Mouse (Mus musculus) heart, embryonic 14.5 days (tissue): ENCODE results near the gene Hmces. TPM values are rescaled to one million over a fixed set of nuclear protein-coding genes. Genes with fewer than 3 reads are reported as not detected.
"Not testable (repeated sequence)": the region's sequence is repeated elsewhere in the genome, so short reads cannot be mapped to it uniquely, and the experiment has no call there.

ENCODE experiments used
- ATAC-seq: fragments of 200-750 bp; cut with Nextera tagmentation; 2 replicates; pipeline ENCODE4 v1.8.0; 2017; ENCODE audit warnings: low read depth, moderate TSS enrichment; ENCODE audit not compliant: insufficient number of reproducible peaks, insufficient read depth, low FRiP score
- H3K27ac ChIP-seq, 2 experiments: fragments of 200-500 bp in 1 of 2; fragments of 300-500 bp in 1 of 2; sonication (generic) in 1 of 2; replicated peaks in 1 of 2; 2 replicates each; pipeline ENCODE4 v1.5.1; 2012 to 2014; ENCODE audit warnings: low read depth in 2 of 2, low read length in 2 of 2, control low read depth in 1 of 2, mild to moderate bottlenecking in 1 of 2, mixed read lengths in 1 of 2; ENCODE audit not compliant: control insufficient read depth in 1 of 2, insufficient read depth in 1 of 2
- H3K27me3 ChIP-seq: fragments of 300-500 bp; sonication (generic); 2 replicates; pipeline ENCODE4 v1.6.1; 2014; ENCODE audit warnings: mild to moderate bottlenecking, low read length, control low read depth; ENCODE audit not compliant: control insufficient read depth, insufficient read depth
- H3K36me3 ChIP-seq: fragments of 300-500 bp; sonication (generic); 2 replicates; pipeline ENCODE4 v1.6.1; 2014; ENCODE audit warnings: mild to moderate bottlenecking, control low read depth, low read length, mixed read lengths; ENCODE audit not compliant: control insufficient read depth, insufficient read depth
- H3K4me1 ChIP-seq, 2 experiments: fragments of 200-500 bp in 1 of 2; fragments of 300-500 bp in 1 of 2; sonication (generic) in 1 of 2; 2 replicates each; pipeline ENCODE4 v1.6.1; 2012 to 2014; ENCODE audit warnings: low read length in 2 of 2, control low read depth in 1 of 2, mixed read lengths in 1 of 2; ENCODE audit not compliant: control insufficient read depth in 2 of 2, insufficient read depth in 2 of 2
- H3K4me2 ChIP-seq: fragments of 300-500 bp; sonication (generic); 2 replicates; pipeline ENCODE4 v1.6.1; 2014; ENCODE audit warnings: mild to moderate bottlenecking, low read length
- H3K4me3 ChIP-seq, 2 experiments: fragments of 200-500 bp in 1 of 2; fragments of 300-500 bp in 1 of 2; sonication (generic) in 1 of 2; 2 replicates each; pipeline ENCODE4 v1.5.1; 2012 to 2014; ENCODE audit warnings: low read length in 2 of 2, mild to moderate bottlenecking in 2 of 2, control low read depth in 1 of 2, low read depth in 1 of 2, moderate library complexity in 1 of 2; ENCODE audit not compliant: control insufficient read depth in 1 of 2, insufficient read depth in 1 of 2
- H3K9ac ChIP-seq: fragments of 300-500 bp; sonication (generic); 2 replicates; pipeline ENCODE4 v1.6.1; 2014; ENCODE audit warnings: mild to moderate bottlenecking, low read length
- H3K9me3 ChIP-seq: fragments of 300-500 bp; sonication (generic); 2 replicates; pipeline ENCODE4 v1.6.1; 2016; ENCODE audit warnings: low read length, control low read depth; ENCODE audit not compliant: control insufficient read depth
- WGBS: fragments of 180-500 bp; shearing (Covaris S2); extraction: QIAGEN DNeasy Blood & Tissue Kit; methylation state at CpG from one replicate; pipeline ENCODE4 v1.1.7; 2014; 5-methylcytosine and 5-hydroxymethylcytosine counted together
- polyA plus RNA-seq: library from polyadenylated mRNA; unstranded; fragments of >200 nt; fragmentation: Nextera tagmentation; extraction: Ambion mirVana; gene quantifications from 2 replicates; pipeline ENCODE4 v1.2.1, GENCODE M21; 2014

Hmces gene
- polyA plus RNA-seq, 1 experiment from 2014 or later: 24.5 TPM

DNA sequence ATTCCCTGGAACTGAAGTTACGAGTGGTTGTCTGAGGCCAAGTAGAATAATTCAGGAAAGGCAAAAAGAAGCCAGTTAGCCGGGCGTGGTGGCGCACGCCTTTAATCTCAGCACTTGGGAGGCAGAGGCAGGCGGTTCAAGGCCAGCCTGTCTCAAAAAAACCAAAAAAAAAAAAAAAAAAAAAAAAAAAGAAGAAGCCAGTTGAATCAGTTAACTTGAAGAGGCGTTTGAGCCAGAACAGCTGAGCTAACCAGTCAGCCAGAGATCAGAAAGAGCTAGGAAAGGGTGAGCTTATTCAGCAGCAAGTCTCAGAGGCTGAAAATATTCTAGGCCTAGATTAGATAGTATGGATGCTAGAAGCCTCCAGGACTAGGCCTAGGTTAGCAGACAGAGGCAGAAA lies 28.4 kb downstream of the Hmces start:
- H3K4me1 ChIP-seq: peaks cover 0 to 4% of the 10 kb centered on the region in 2 experiments; a peak in 1 of 4 replicates
- H3K4me3 ChIP-seq: no peak overlapping the region
- 79% methylated on average over 7 of the region's 7 CpGs for WGBS

GRCm38 (mm10) chr6:87962457-87962856 lies 48.7 kb downstream of the Hmces start:
- not testable (repeated sequence) for H3K9ac ChIP-seq, H3K36me3 ChIP-seq, H3K27ac ChIP-seq, ATAC-seq, H3K4me2 ChIP-seq, H3K27me3 ChIP-seq, H3K4me1 ChIP-seq, H3K4me3 ChIP-seq
- 60% methylated on average over 4 of the region's 4 CpGs for WGBS
- peaks cover 13% of the 10 kb centered on the region for H3K9me3 ChIP-seq

More for the DNA sequence above, 28.4 kb downstream of the Hmces start:
- 0 out of 2 replicates have a peak, but pooled peaks cover under 1% of the 10 kb centered on the region for H3K36me3 ChIP-seq
- H3K9me3 ChIP-seq: no peaks in the 10 kb centered on the region
- H3K27ac ChIP-seq: no peak overlapping the region
- no peak overlapping the region for H3K4me2 ChIP-seq
- no peak overlapping the region for H3K9ac ChIP-seq
- no peak for ATAC-seq
- H3K27me3 ChIP-seq: no peaks in the 10 kb centered on the region

- Histone ChIP-seq H3K9ac (no peak overlapping the region), H3K27me3 (no peaks in the 10 kb centered on the region), H3K4me1 (no peaks in the 10 kb centered on the region), H3K9me3 (no peaks in the 10 kb centered on the region), H3K36me3 (no peaks in the 10 kb centered on the region), H3K27ac (no peak overlapping the region), H3K4me2 (no peak overlapping the region), H3K4me3 (no peak overlapping the region)
- ATAC-seq: no peak
- WGBS: 9% methylated on average over 2 of the region's 2 CpGs
These were observed 56.3 kb downstream of the Hmces start for GRCm38 (mm10) chr6:87970041-87970440.

DNA sequence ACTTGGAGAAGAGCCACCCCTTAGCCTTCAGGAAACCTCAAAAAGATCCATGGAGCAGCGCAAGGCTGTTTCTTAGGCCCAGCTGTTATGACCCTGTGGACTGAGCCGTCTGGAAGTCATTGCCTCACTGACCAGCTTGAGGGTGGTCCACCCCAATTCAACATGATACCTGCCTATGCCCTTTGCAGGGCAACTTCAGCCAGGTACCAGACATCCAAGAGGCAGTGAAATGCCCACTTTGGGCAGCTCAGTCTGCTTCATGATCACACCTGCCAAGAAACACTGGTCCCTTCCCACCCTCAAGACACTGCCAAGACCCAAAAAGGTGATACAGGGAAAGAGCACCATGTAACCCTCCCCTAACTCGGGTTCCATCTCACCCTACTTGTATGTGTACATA lies 66.0 kb downstream of the Hmces start:
- Histone ChIP-seq H3K27me3 (no peaks in the 10 kb centered on the region; the same call in 1 of the 2 replicates), H3K9ac (no peak overlapping the region), H3K9me3 (no peaks in the 10 kb centered on the region), H3K4me3 (no peak overlapping the region), H3K4me1 (peaks cover 6 to 8% of the 10 kb centered on the region in 2 experiments), H3K36me3 (peaks cover 12% of the 10 kb centered on the region), H3K4me2 (peak overlapping the region; percentile 93), H3K27ac (no peak overlapping the region)
- ATAC-seq: no peak
- WGBS: 80% methylated on average over 3 of the region's 3 CpGs

DNA sequence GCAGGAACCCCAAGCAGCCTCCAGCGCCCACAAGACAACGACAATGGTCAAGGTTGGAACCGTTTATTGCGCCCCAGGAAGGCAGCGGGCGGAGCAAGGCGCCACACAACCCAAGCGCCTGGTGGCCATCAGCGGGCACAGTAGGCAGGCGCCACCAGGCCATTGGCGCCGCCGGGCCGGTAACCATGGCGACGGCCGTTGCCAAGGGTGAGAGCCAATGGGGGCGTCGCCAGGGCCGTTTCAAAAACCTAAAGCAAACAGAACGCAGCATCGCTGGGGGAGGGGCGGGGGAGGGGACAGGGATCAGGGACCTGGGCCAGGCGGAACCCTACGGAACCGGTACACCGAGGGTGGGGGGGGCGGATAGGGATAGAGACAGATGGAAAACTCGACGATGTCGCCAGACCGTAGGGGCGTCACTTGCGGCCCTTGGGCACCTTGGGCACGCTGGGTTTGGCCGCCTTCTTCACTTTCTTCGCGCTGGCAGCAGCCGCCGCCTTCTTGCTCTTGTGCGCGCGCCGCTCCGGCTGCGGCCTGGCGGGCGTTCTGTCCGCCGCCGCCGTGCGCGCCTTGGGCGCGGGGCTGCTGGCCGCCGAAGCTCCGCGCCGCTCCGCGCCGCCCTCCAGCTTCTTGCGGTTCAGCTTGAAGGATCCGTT lies 66.8 kb downstream of the Hmces start:
- Histone ChIP-seq H3K36me3 (peaks cover 18% of the 10 kb centered on the region), H3K27ac (peak overlapping the region in 1 of 2 experiments; percentile 63; a peak in 2 of 4 replicates), H3K4me3 (peak overlapping the region; percentile 85 to 93), H3K9ac (peak overlapping the region; percentile 87), H3K9me3 (no peaks in the 10 kb centered on the region), H3K4me1 (peaks cover 6 to 8% of the 10 kb centered on the region in 2 experiments), H3K27me3 (no peaks in the 10 kb centered on the region; the same call in 1 of the 2 replicates), H3K4me2 (peak overlapping the region; percentile 93)
- WGBS: under 1% methylated on average over 62 of the region's 66 CpGs
- peak; percentile 68; the same call in 1 of the 2 replicates for ATAC-seq

DNA sequence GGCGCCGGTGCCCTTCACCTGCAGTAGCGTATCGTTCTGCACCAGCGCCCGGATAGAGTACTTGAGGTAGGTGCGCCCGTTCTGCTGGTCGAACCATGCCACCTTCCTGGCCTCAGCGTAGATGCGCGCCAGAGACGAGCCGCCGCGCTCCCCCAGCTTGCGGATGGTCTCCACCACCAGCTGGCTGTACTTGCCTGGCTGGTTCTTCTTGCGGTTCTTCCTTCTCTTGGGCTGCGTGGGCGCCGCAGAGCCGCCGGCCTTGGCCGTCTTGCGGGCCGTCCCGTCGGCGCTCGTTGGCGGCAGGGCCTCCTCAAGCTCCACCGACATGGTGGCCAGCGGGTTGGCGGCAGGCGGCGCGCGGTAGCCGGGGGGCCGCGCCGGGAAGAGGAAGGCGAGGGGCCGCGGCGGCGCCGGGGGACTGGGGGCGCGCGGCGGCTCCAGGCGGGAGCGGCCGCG lies 67.3 kb downstream of the Hmces start:
- Histone ChIP-seq H3K27ac (peak overlapping the region in 1 of 2 experiments; percentile 63; a peak in 2 of 4 replicates), H3K36me3 (peaks cover 18% of the 10 kb centered on the region), H3K4me3 (peak overlapping the region; percentile 85 to 93), H3K9ac (peak overlapping the region; percentile 87), H3K4me1 (peaks cover 6 to 8% of the 10 kb centered on the region in 2 experiments), H3K4me2 (peak overlapping the region; percentile 93), H3K27me3 (no peaks in the 10 kb centered on the region; the same call in 1 of the 2 replicates), H3K9me3 (no peaks in the 10 kb centered on the region)
- ATAC-seq: peak; percentile 36
- WGBS: under 1% methylated on average over 46 of the region's 56 CpGs

DNA sequence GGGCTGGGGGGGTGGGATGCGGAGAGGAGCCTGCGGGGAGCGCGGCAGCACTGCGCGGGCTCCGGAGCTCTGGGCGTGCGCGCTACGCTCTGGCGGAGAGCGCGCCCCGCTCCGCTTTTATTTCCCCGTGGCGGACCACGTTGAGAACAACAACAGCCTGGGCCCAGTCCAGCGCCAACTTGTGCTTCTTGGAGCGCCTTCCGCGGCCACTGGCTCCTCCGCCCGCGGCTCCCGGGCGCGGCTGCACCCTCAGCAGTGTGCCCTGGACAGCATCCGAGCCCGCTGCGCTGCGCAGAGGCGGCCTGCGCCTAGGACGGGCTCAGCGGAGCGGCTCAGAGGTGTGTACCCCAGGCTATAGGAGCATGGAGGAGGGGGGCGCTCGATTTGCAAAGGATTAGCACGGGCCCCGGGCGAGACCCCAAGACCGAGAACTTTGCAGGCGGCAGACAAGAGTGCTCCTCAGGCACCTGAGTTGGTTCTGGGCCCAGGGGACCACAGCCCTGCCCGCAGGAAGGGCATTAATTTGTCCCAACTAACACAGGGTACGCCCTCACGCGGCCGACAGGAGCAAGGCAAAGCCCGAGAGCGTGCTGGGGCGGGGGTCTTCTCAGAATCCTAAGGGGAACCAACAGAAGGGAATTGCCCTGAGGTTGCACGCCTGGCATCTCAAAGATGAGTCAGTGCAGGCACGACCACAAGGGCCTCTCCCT lies 68.0 kb downstream of the Hmces start, which contains the start of gene H1fx:
TSS of gene H1fx (minus strand) at position 91 of the 710 bp plus-strand sequence.
- WGBS: under 1% methylated on average over 52 of the region's 55 CpGs
- Histone ChIP-seq H3K27me3 (no peaks in the 10 kb centered on the region; the same call in 1 of the 2 replicates), H3K4me1 (peaks cover 6 to 8% of the 10 kb centered on the region in 2 experiments), H3K9me3 (no peaks in the 10 kb centered on the region), H3K27ac (peak within 1 kb of the TSS in 1 of 2 experiments; percentile 63; a peak in 2 of 4 replicates), H3K9ac (peak within 1 kb of the TSS; percentile 87), H3K4me2 (peak within 1 kb of the TSS; percentile 93), H3K4me3 (peak within 1 kb of the TSS; percentile 85 to 93), H3K36me3 (peaks cover 18% of the 10 kb centered on the region)
- peak; percentile 84 for ATAC-seq
